Mouse (Mus musculus) liver, embryonic 11.5 days (tissue): ENCODE results near the gene Olfr1513. TPM values are rescaled to one million over a fixed set of nuclear protein-coding genes. Genes with fewer than 3 reads are reported as not detected.

Experiments
- ATAC-seq: fragments of 200-750 bp; cut with Nextera tagmentation; replicated peaks from 2 replicates; pipeline ENCODE4 v1.8.0; 2017; ENCODE audit warnings: moderate number of reproducible peaks, mild to moderate bottlenecking, moderate TSS enrichment, moderate library complexity; ENCODE audit not compliant: low FRiP score
- DNase-seq: peaks from one replicate; pipeline ENCODE4 v3.0.0-alpha.2; 2017; ENCODE audit warnings: low spot score
- H3K27ac ChIP-seq: fragments of 300-500 bp; sonication (generic); 2 replicates; pipeline ENCODE4 v1.5.1; 2014; ENCODE audit warnings: mild to moderate bottlenecking, low read depth, low read length, control low read depth
- H3K27me3 ChIP-seq: fragments of 300-500 bp; sonication (generic); replicated peaks from 2 replicates; pipeline ENCODE4 v1.6.1; 2014; ENCODE audit warnings: low read length, mixed read lengths; ENCODE audit not compliant: control insufficient read depth, insufficient read depth
- H3K36me3 ChIP-seq: fragments of 300-500 bp; sonication (generic); 2 replicates; pipeline ENCODE4 v1.6.1; 2014; ENCODE audit warnings: mild to moderate bottlenecking, low read length, moderate library complexity, mixed read lengths; ENCODE audit not compliant: control insufficient read depth, insufficient read depth
- H3K4me1 ChIP-seq: fragments of 300-500 bp; sonication (generic); replicated peaks from 2 replicates; pipeline ENCODE4 v1.6.1; 2014; ENCODE audit warnings: low read length, mixed read lengths; ENCODE audit not compliant: control insufficient read depth, insufficient read depth
- H3K4me2 ChIP-seq: fragments of 300-500 bp; sonication (generic); 2 replicates; pipeline ENCODE4 v1.6.1; 2014; ENCODE audit warnings: mild to moderate bottlenecking, control low read depth, moderate library complexity
- H3K4me3 ChIP-seq: fragments of 300-500 bp; sonication (generic); 2 replicates; pipeline ENCODE4 v1.5.1; 2014; ENCODE audit warnings: low read depth, low read length, control low read depth
- H3K9ac ChIP-seq: fragments of 300-500 bp; sonication (generic); 2 replicates; pipeline ENCODE4 v1.6.1; 2014; ENCODE audit warnings: low read depth, low read length, control low read depth
- H3K9me3 ChIP-seq: fragments of 300-500 bp; sonication (generic); 2 replicates; pipeline ENCODE4 v1.6.1; 2016; ENCODE audit warnings: low read length, inconsistent platforms, mixed read lengths; ENCODE audit not compliant: control insufficient read depth
- WGBS: fragments of 180-500 bp; shearing (Covaris S2); extraction: QIAGEN DNeasy Blood & Tissue Kit; methylation state at CpG from one replicate; pipeline ENCODE4 v1.1.7; 2014; 5-methylcytosine and 5-hydroxymethylcytosine counted together
- polyA plus RNA-seq: library from polyadenylated mRNA; unstranded; fragments of >200 nt; fragmentation: Nextera tagmentation; extraction: Ambion mirVana; gene quantifications from 2 replicates; pipeline ENCODE4 v1.2.1, GENCODE M21; 2014

The Olfr1513 gene
- polyA plus RNA-seq, 1 experiment from 2014 or later: not detected

DNA sequence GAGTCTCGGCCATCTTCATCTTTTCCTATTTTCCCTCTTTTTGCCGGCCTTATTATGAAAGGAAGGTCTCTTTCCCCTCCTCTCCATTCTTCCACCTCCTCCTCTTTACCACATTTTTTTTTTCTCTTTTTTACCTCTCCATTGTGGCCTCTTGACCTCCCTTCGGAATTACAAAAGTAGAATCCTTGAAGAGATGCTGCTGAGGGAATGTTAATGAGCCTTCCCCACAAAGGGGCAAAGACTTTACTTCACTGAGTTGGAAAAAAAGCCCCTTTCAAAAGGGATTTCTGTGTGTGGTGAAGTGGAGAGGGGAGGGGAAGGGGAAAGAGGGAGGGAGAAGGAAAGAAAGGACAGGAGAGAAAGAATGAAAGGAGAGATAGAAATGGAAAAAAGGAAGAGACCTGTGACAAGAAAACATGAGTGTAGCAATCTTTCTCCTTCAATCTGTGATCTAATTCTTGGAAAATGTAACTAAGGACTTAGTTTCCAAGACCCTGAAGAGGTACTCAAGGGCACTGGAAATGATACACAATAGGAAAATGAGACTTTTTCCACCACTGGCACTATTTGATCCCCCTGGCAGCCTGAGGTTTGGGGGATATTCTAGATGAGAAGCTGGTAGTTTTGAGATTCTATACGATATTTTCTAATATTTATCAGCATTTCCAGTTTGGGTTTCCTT, 25.0 kb downstream of the Olfr1513 start:
- Histone ChIP-seq H3K4me1 (no peaks in the 10 kb centered on the region), H3K27me3 (peaks cover 46% of the 10 kb centered on the region), H3K4me2 (no peak overlapping the region), H3K36me3 (no peaks in the 10 kb centered on the region), H3K27ac (no peak overlapping the region), H3K9me3 (no peaks in the 10 kb centered on the region), H3K9ac (no peak overlapping the region), H3K4me3 (no peak overlapping the region)
- no peak for ATAC-seq
- WGBS: 28% methylated on average over 4 of the region's 4 CpGs
- no peak for DNase-seq

DNA sequence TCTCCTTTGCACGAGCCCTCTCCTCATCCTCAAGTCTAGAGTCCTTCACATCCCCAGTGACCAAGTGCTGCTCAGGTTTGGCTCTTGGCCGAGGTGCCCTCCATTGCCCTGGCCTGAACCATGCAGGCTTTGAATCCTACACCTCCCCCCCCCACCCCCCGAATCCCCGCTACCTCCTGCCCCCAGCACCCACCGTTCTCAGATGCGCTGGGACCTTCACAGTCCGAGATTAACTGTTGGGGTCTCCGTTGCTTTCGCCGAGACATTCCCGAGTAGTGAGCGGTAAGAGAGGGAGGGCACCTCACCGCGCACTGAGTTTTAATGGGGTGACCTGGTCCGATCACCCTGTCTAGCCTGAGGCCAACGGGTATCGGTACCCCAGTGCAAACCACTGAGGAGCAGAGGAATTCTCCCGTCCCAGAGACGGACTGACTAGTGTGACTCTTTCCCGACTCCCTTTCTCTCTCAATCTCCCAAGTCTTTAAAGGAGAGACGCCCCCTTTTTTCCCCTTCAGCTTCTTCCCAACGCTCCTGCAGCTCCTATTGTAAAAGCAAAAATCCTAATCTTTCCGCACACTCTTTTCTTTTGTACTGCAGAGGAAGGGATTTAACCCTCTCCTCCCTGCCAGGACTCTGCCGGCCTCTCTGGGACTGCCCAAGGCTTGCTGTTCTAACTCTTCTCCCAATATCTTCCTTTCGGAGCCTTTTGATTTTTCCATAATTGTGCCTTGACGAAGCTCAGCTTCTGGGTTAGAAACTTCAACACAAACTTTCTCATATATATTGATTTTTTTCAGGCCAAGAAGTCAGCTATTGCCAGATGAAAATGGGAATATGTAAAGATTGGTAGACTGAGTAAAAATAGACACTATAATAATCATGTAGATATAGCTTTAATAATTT, 28.0 kb downstream of the Olfr1513 start, which contains the start of gene Sall2:
Sall2 (minus strand) TSS at position 853 of the 903 bp plus-strand sequence.
- Histone ChIP-seq H3K9me3 (no peaks in the 10 kb centered on the region), H3K27ac (no peak within 1 kb of the TSS), H3K4me2 (peak within 1 kb of the TSS; percentile 60), H3K27me3 (peaks cover 55% of the 10 kb centered on the region), H3K4me1 (no peaks in the 10 kb centered on the region), H3K36me3 (no peaks in the 10 kb centered on the region), H3K9ac (no peak within 1 kb of the TSS), H3K4me3 (peak within 1 kb of the TSS; percentile 35)
- WGBS: 4% methylated on average over 26 of the region's 26 CpGs
- no peak for DNase-seq
- ATAC-seq: no peak

DNA sequence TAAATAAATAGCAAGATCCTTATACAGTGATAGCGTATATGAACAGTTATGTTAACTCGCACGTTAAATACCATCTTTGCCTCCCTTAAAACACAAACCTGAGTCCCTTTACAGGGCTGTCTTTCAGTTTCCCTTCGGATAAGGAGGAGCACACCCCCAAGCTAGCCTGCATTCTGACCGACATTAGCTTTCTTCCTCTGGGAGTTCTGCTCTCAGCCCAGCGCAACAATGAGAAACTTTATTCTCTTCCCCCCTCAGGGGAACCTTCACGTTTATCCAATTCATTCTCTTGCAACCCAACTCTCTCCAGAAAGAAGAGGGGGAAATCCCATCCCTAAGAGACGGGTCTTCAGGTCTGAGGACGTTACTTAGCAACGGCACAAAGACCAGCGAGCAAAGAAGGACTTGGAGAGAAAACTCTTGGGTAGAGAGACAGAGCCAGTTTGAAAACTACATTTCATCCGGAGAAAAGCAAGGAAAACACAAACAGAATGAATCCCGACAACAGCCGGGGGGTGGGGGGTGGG, 28.8 kb downstream of the Olfr1513 start:
- 10% methylated on average over 14 of the region's 14 CpGs for WGBS

DNA sequence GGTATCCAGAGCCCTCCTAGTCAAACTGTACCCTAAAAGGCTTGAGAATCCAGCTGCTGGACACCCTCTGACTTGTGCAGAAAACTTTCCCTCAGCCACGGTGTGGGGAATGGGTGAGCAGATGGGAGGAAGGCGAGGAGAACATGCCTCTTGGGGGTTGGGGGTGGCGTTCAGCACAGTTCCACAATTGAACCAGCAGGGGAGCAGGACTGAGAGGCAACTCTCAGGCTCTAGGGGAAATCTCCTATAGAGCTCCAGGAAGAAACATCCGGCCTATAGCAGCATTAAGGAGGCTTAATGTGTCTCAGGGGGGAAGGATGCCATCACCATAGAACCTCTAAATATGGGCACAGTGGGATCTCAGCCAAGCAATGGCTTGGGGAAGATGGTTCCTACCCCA, 30.3 kb downstream of the Olfr1513 start:
- no peak for ATAC-seq
- H3K27ac ChIP-seq: no peak overlapping the region
- DNase-seq: no peak
- no peaks in the 10 kb centered on the region for H3K9me3 ChIP-seq
- no peaks in the 10 kb centered on the region for H3K36me3 ChIP-seq
- no peak overlapping the region for H3K4me3 ChIP-seq
- 17% methylated on average over 4 of the region's 4 CpGs for WGBS
- H3K9ac ChIP-seq: no peak overlapping the region
- no peak overlapping the region for H3K4me2 ChIP-seq
- peaks cover 48% of the 10 kb centered on the region for H3K27me3 ChIP-seq
- no peaks in the 10 kb centered on the region for H3K4me1 ChIP-seq

More for the DNA sequence above, 28.8 kb downstream of the Olfr1513 start:
- H3K27ac ChIP-seq: no peak overlapping the region
- no peaks in the 10 kb centered on the region for H3K9me3 ChIP-seq
- H3K4me1 ChIP-seq: no peaks in the 10 kb centered on the region
- no peaks in the 10 kb centered on the region for H3K36me3 ChIP-seq
- H3K4me2 ChIP-seq: peak overlapping the region; percentile 60
- H3K4me3 ChIP-seq: peak overlapping the region; percentile 35
- H3K27me3 ChIP-seq: peaks cover 55% of the 10 kb centered on the region
- no peak for ATAC-seq
- no peak overlapping the region for H3K9ac ChIP-seq
- no peak for DNase-seq

DNA sequence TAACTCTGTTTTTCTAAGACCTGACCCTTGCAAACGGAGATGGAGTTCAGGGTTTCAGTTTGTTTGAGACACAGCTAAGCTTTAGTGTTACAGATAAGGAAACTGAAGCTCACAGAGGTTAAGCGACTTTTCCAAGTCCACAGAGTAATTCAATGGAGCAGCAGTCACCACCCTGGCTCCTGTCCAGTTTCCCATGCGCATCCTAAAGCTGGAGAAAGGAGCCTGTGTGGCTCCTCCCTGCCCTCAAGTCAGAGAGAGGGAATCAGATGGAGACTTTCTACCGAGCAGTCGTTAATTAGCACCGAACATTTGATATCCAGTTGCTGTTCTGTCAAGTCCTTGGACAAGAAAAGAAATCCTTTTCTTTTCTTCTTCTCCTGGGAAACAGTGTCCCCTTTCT, 36.8 kb downstream of the Olfr1513 start:
- Histone ChIP-seq H3K27ac (no peak overlapping the region), H3K4me2 (no peak overlapping the region), H3K9ac (no peak overlapping the region), H3K9me3 (no peaks in the 10 kb centered on the region), H3K27me3 (peaks cover 18% of the 10 kb centered on the region), H3K4me1 (peaks cover 10% of the 10 kb centered on the region), H3K4me3 (no peak overlapping the region), H3K36me3 (no peaks in the 10 kb centered on the region)
- no peak for DNase-seq
- ATAC-seq: no peak
- WGBS: 65% methylated on average over 6 of the region's 6 CpGs

DNA sequence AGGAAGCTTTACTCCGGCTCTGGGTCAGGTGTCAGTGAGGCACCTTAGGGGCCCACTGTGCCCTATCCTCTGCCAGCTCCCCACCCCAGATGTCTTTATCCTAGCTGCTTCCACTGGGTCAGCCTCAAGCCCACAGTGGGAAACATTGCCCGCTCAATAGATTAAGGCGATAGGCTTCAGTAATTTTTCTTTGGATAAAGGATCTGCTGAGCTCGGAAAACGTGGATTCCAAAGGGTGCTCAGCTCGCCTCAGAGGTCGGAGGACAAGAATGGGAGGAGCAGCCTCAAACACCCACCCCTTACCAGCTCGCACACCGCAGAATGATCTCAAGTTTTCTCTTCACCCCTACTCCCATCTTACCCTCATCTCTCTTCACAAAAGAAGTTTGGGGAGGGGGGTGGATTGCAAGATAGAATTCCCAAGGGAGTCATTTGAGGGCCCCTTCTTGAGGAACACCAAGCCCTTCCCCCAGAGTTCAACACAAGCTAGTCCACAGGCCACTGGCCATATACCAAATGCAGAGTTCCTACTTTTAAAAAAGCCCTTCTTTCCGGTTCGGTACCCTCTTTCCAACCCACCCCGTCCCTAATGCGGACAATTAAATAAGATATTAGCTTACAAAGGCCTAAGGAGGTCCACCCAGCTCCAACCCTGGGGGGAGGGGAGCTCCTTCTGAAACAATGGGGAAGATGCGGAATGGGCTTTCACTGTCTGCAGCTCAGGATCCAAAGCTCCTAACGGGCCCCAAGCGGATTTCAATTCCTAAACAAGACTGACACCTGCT, 39.6 kb downstream of the Olfr1513 start:
- H3K36me3 ChIP-seq: peaks cover 19% of the 10 kb centered on the region
- peak overlapping the region; percentile 90 for H3K4me2 ChIP-seq
- peak overlapping the region; percentile 72 for H3K4me3 ChIP-seq
- H3K4me1 ChIP-seq: peaks cover 10% of the 10 kb centered on the region
- peaks cover 30% of the 10 kb centered on the region for H3K27me3 ChIP-seq
- H3K27ac ChIP-seq: 0 out of 2 replicates have a peak overlapping the region, but pooled peaks have one; percentile 65
- H3K9me3 ChIP-seq: 0 out of 2 replicates have a peak, but pooled peaks cover 2% of the 10 kb centered on the region
- H3K9ac ChIP-seq: peak overlapping the region; percentile 73; the same call in 1 of the 2 replicates
- DNase-seq (no peak), ATAC-seq (peak; percentile 46)
- 11% methylated on average over 16 of the region's 16 CpGs for WGBS

DNA sequence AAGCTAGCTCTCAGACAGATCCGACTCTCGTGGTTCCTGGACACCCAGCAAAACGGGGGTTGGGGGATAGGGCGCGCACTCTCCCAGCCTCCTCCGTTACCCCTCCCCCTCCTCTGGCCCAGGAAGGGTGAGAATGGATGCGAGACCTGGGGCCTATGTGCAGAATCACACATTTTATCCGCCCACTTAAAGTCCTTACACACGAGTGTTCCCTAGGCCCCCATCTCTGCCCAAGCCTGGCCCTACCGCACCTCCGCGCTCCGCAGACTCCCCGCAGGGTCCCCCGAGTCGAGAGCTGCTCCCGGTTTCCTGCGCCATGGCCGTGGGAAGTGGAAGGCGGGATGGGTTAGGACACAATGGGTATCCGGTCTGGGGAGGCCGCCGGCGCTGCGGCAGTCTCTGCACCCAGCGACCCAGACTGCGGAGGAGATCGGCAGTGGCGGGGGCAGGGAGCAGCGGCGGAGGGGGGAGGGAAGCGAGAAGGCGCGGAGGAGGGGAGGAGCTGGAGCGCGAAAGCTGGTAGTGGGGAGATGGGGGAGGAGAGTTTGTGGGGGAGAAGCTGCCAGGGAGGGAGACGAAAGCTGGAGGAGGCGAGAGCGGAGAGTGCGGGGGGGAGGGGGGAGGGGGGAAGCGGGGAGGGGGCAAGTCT, 40.3 kb downstream of the Olfr1513 start:
- H3K4me2 ChIP-seq: peak overlapping the region; percentile 90
- peak overlapping the region; percentile 73 for H3K9ac ChIP-seq
- peaks cover 19% of the 10 kb centered on the region for H3K36me3 ChIP-seq
- DNase-seq: peak; percentile 81
- peaks cover 30% of the 10 kb centered on the region for H3K27me3 ChIP-seq
- peak overlapping the region; percentile 65; the same call in 1 of the 2 replicates for H3K27ac ChIP-seq
- peak; percentile 60 for ATAC-seq
- 0 out of 2 replicates have a peak, but pooled peaks cover 2% of the 10 kb centered on the region for H3K9me3 ChIP-seq
- peaks cover 10% of the 10 kb centered on the region for H3K4me1 ChIP-seq
- peak overlapping the region; percentile 72 for H3K4me3 ChIP-seq
- WGBS: under 1% methylated on average over 30 of the region's 41 CpGs
